Comparison of ENCODE assay signal across 19 mouse cellular contexts in genomic region chr1:121005198-121005597, GRCm38 (mm10).
DNase-seq lines count a peak whose midpoint lies in the region; ATAC-seq and TF ChIP-seq lines count a peak whose summit lies in the region.
"Had no signal": no experiment of that assay in that cellular context is flagged by ENCODE, and none has a peak within 500 bp of the region (broad histone marks: within the 10 kb centered on the region; RNA-seq: fewer than 3 reads in every experiment).

No protein-coding gene starts in this region.

- no peak overlapping the region for H3K4me3 ChIP-seq in limb, embryonic 11.5 days (ENCODE audit: low read depth, low read length)
- H3K4me3 ChIP-seq in limb, embryonic 10.5 days = no peak overlapping the region
- no peak overlapping the region for H3K4me3 ChIP-seq in liver, postnatal 0 days (ENCODE audit: low read depth, low read length)
- no peak overlapping the region for H3K4me3 ChIP-seq in thymus, adult 2 months (ENCODE audit: control insufficient read depth, insufficient read depth, low read length)
- H3K4me3 ChIP-seq: forebrain, embryonic 12.5 days; hindbrain, embryonic 12.5 days had no signal

- no peaks in the 10 kb centered on the region for H3K9me3 ChIP-seq in limb, embryonic 11.5 days (ENCODE audit: control insufficient read depth, low read length)
- H3K9me3 ChIP-seq in limb, embryonic 10.5 days (replicated peaks) = no peaks in the 10 kb centered on the region
- no peaks in the 10 kb centered on the region for H3K9me3 ChIP-seq in liver, postnatal 0 days (ENCODE audit: low read length)
- H3K9me3 ChIP-seq: forebrain, embryonic 12.5 days; hindbrain, embryonic 12.5 days had no signal

- intact Hi-C loops in heart, postnatal 10 days (cut with DNase I) = no loop called here

- H3K4me2 ChIP-seq in limb, embryonic 11.5 days (ENCODE audit: low read depth, severe bottlenecking) = no peak overlapping the region
- H3K4me2 ChIP-seq in liver, postnatal 0 days (ENCODE audit: low read depth, low read length) = no peak overlapping the region
- H3K4me2 ChIP-seq: forebrain, embryonic 12.5 days; hindbrain, embryonic 12.5 days; liver, embryonic 11.5 days had no signal

- TF ChIP-seq POLR2A in thymus, adult 2 months (IDR thresholded peaks at IDR 0.05; ENCODE audit: control insufficient read depth, extremely low read depth, insufficient read depth, low read length, poor library complexity) = no peak

- no peaks in the 10 kb centered on the region for H3K27me3 ChIP-seq in limb, embryonic 11.5 days (ENCODE audit: control insufficient read depth, insufficient read depth, low read length)
- H3K27me3 ChIP-seq in limb, embryonic 10.5 days (ENCODE audit: low read depth, poor library complexity, severe bottlenecking) = no peaks in the 10 kb centered on the region
- no peaks in the 10 kb centered on the region for H3K27me3 ChIP-seq in liver, postnatal 0 days (ENCODE audit: insufficient read depth, low read length)
- no peaks in the 10 kb centered on the region for H3K27me3 ChIP-seq in thymus, adult 2 months (ENCODE audit: control insufficient read depth, insufficient read depth, low read length)
- H3K27me3 ChIP-seq: hindbrain, embryonic 12.5 days; Patski had no signal

- DNase-seq in limb, embryonic 11.5 days (ENCODE audit: low spot score) = peak; percentile 27
- DNase-seq in limb, embryonic 10.5 days (ENCODE audit: low spot score) = no peak
- DNase-seq in forelimb bud, embryonic 11.5 days (ENCODE audit: low read depth, low spot score) = peak; percentile 19
- peak; percentile 61 to 63 for DNase-seq in heart, postnatal 10 days
- no peak for DNase-seq in cerebellum, adult 18-20 months
- no peak for DNase-seq in liver, postnatal 0 days
- no peak for DNase-seq in thymus, adult 2 months
- DNase-seq: cerebellum, adult 2 months; kidney, adult 18-20 months; layer of hippocampus, postnatal 36 days; lung, adult 2 months; lung, postnatal 36 days had no signal

- no peak overlapping the region for H3K27ac ChIP-seq in limb, embryonic 11.5 days (replicated peaks; ENCODE audit: low read depth, low read length)
- no peak overlapping the region for H3K27ac ChIP-seq in limb, embryonic 10.5 days
- H3K27ac ChIP-seq in liver, postnatal 0 days (ENCODE audit: low read depth) = no peak overlapping the region
- no peak overlapping the region for H3K27ac ChIP-seq in thymus, adult 2 months (ENCODE audit: control insufficient read depth, insufficient read depth, low read length)
- H3K27ac ChIP-seq: forebrain, embryonic 12.5 days; hindbrain, embryonic 12.5 days; kidney, postnatal 0 days; stomach, postnatal 0 days had no signal

- WGBS in limb, embryonic 11.5 days = 8% methylated on average over 3 of the region's 3 CpGs
- WGBS in limb, embryonic 10.5 days = 32% methylated on average over 3 of the region's 3 CpGs
- 45% methylated on average over 3 of the region's 3 CpGs for WGBS in liver, postnatal 0 days (ENCODE audit: insufficient replicate concordance)
- WGBS in thymus, adult 2 months = 50% methylated on average over 3 of the region's 3 CpGs

- ATAC-seq in limb, embryonic 11.5 days (ENCODE audit: insufficient number of reproducible peaks, low FRiP score, low TSS enrichment, low read depth) = no peak
- no peak for ATAC-seq in liver, postnatal 0 days
- ATAC-seq: midbrain, embryonic 16.5 days; Patski had no signal

- no peak for TF ChIP-seq CTCF in liver, postnatal 0 days (IDR thresholded peaks at IDR 0.05; ENCODE audit: low read depth)
- no peak for TF ChIP-seq CTCF in thymus, adult 2 months (IDR thresholded peaks at IDR 0.05; ENCODE audit: borderline replicate concordance, control insufficient read depth, extremely low read depth, insufficient read depth, low read length, poor library complexity)

- TF ChIP-seq EP300 in liver, postnatal 0 days (IDR thresholded peaks at IDR 0.05; ENCODE audit: low read depth) = no peak

- H3K4me1 ChIP-seq in limb, embryonic 11.5 days (ENCODE audit: control insufficient read depth, insufficient read depth, low read length) = no peaks in the 10 kb centered on the region; the same call in 1 of the 2 replicates
- H3K4me1 ChIP-seq in limb, embryonic 10.5 days = peaks cover 17% of the 10 kb centered on the region; the same call in 1 of the 2 replicates
- no peaks in the 10 kb centered on the region for H3K4me1 ChIP-seq in liver, postnatal 0 days (ENCODE audit: insufficient read depth)
- no peaks in the 10 kb centered on the region for H3K4me1 ChIP-seq in thymus, adult 2 months (replicated peaks; ENCODE audit: control insufficient read depth, insufficient read depth, low read length)
- H3K4me1 ChIP-seq: hindbrain, embryonic 12.5 days had no signal

- H3K9ac ChIP-seq in limb, embryonic 11.5 days (ENCODE audit: low read length) = no peak overlapping the region
- no peak overlapping the region for H3K9ac ChIP-seq in liver, postnatal 0 days (replicated peaks)
- H3K9ac ChIP-seq: forebrain, embryonic 12.5 days; hindbrain, embryonic 12.5 days had no signal

- H3K36me3 ChIP-seq in limb, embryonic 11.5 days (ENCODE audit: control insufficient read depth, insufficient read depth, low read length) = no peaks in the 10 kb centered on the region
- H3K36me3 ChIP-seq in limb, embryonic 10.5 days = no peaks in the 10 kb centered on the region
- no peaks in the 10 kb centered on the region for H3K36me3 ChIP-seq in liver, postnatal 0 days (replicated peaks; ENCODE audit: insufficient read depth, low read length)
- H3K36me3 ChIP-seq in thymus, adult 2 months (ENCODE audit: control insufficient read depth, insufficient read depth, low read length) = no peaks in the 10 kb centered on the region
- H3K36me3 ChIP-seq: forebrain, embryonic 12.5 days; hindbrain, embryonic 12.5 days had no signal

Comparison
In these comparisons a context has a peak if more than half of its experiments do, and no peak if none do; other contexts are left out.
1. DNase-seq: peak in limb, embryonic 11.5 days (single experiment), forelimb bud, embryonic 11.5 days (single experiment) and heart, postnatal 10 days (2 of 2); none in limb, embryonic 10.5 days (single experiment), cerebellum, adult 18-20 months (0 of 2), liver, postnatal 0 days (single experiment) and thymus, adult 2 months (single experiment).